Mouse (Mus musculus) thymus, adult 2 months (tissue): ENCODE data around the gene Plxnd1.

Source experiments
- CTCF ChIP-seq: fragments of 200-500 bp; IDR thresholded peaks from 2 replicates; pipeline ENCODE4 v1.5.1; 2012; ENCODE audit warnings: mild to moderate bottlenecking, control low read depth, low read length, moderate library complexity, borderline replicate concordance; ENCODE audit not compliant: control insufficient read depth, poor library complexity, insufficient read depth; ENCODE audit errors: extremely low read depth
- POLR2A ChIP-seq: fragments of 200-500 bp; IDR thresholded peaks from 2 replicates; pipeline ENCODE4 v1.6.1; 2012; ENCODE audit warnings: mild to moderate bottlenecking, low read length, control low read depth, moderate library complexity; ENCODE audit not compliant: control insufficient read depth, poor library complexity, insufficient read depth; ENCODE audit errors: extremely low read depth

GRCm38 (mm10) chr6:115935544-115935943 lies 59.3 kb downstream of the Plxnd1 start:
- no peak for TF ChIP-seq CTCF
- no peak for TF ChIP-seq POLR2A
